Mouse (Mus musculus) ovary, postnatal 14 days (tissue): Measurements from ENCODE around the gene Spsb4.
"Not testable (repeated sequence)": the region's sequence is repeated elsewhere in the genome, so short reads cannot be mapped to it uniquely, and the experiment has no call there.

Source experiments
- DNase-seq: peaks from one replicate; pipeline ENCODE4 v3.0.0; 2022; ENCODE audit warnings: low spot score

Spsb4 gene

DNA sequence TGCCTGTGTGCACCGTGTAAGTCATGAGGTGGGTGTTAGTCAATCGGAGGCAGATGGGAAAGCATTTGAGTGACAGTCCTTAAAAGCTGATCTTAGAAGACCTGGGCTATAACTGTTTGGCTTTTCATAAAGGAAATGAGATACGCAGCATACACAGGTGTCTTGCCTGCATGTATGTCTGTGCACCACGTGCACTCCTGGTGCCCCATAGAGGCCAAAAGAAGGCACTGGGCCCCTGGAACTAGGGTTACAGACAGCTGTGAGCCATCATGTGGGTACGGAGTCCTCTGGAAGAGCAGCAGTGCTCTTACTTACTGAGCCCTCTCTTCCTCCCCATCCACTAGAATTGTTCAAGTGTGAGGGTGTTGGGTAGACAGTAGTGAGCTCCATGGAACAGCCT is 70.1 kb downstream of the Spsb4 start:
- DNase-seq = no peak

DNA sequence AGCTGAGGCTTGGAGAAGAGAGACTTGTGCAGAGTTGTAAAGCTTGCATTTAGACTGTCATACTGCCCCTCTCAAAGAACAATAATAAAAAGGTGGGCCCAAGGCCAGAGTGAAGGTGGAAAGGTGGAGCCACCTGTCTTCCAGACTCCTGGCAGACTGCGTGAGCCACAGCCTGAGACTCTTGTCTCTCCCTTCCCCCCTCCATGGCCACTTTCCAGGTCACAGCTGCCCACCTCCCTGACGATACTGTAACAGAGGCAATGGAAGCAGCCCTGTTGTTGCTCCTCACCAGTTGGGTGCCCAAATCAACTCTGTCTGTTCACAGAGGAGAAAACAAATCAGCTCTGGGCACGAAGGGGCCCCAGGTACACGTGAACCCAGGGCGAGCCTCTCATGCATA is 71.5 kb downstream of the Spsb4 start:
- DNase-seq = no peak

DNA sequence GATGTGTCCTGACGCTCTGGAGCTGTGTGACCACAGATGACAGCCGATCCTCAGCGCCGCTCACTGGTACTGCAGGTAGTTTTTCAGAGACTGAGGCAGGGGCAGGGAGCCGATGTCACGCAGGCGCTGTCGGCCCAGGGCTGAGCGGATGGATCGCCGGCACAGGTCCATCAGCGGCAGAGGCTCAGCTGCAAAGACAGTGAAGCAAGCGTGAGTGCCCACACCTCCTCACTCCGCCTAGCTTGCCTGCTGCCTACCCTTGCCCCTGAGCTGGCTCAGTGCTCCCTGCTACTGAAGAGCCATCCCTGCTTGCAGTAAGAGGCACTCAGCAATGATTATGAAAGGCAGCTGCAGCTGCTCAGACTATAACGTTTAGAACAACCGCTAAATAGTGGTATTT is 74.1 kb downstream of the Spsb4 start:
- no peak for DNase-seq

DNA sequence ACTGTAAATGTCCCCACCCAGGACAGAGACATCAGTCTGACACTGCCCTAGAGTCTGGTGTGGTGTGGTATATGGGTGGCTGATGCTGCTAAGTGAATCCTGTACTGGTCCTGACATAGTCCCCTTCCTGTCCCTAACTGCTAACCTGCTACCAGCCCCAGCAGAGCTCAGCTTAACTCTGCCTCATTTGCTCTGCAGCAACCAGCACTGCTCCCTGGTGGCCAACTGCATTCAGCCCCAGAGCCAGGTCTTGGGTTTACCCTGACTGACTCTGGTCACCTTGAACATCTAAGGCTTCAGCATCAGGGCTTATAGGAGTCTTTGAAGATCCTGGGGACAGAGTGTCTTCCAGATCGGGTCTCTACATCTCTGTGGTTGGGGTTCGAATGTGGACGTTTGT is 75.7 kb downstream of the Spsb4 start:
- no peak for DNase-seq

DNA sequence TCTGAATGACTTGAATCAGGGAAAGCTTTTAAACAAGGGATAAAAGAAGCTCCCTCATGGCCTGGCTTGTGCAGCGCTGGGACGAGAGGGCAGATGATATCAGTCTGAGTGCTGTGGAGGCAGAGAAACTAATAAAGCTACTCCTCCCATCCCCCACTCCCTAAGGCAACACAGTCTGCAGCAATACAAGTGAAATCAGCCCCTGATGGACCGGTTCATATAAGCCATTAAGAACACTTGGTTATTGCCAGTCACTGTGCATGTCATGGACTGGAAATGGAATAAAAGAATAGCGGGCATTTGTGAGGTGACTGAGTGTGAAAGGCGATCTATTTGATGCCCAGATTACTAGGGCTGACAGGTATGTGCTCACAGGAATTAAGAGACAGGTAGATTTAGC is 79.8 kb downstream of the Spsb4 start:
- no peak for DNase-seq

DNA sequence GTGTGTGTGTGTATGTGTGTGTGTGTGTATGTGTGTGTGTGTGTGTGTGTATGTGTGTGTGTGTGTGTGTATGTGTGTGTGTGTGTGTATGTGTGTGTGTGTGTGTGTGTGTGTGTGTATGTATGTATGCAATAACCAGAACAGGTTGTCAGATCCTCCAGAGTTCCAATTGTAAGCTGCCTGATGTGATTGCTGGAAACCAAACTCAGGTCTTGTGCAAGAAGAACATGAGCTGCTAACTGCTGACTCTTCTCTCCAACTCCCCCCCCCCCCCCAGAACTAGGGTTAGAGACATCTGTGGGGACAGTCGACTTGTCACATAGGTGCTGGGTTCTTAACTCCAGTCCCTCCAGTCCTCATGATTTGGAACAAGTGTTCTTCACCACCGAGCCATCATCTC is 82.2 kb downstream of the Spsb4 start:
- not testable (repeated sequence) for DNase-seq

DNA sequence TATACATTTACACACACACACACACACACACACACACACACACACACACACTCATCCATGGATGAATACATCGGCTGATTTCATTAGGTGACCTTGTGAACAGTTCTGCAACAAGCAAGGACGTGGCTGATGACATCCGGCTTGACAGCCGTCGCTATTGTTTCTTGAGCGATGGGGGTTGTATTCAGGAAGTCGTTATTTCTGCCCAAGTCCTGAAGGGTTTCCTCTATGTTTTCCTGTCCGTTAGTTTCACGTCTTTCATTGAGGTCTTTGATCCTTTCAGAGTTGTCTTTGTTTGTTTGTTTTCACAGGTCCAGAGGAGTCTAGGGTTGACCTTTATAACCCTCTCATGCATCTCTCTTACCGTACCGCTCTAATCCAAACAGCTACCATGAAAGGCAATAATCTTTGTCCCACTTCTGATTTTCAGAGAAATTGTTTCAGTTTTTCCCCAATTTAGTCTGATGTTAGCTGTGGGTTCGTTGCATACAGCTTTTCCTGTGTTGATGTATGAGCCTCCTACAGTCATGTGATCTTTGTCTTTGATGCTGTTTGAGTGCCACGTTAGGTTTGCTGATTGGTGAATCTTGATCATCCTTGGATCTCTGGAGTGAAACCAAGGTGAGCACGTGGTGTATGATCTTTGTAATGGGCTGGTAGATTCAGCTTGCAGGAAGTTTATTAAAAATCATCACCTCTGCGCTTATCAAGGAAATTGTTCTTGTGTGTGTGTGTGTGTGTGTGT is 82.9 kb downstream of the Spsb4 start:
- DNase-seq = no peak

DNA sequence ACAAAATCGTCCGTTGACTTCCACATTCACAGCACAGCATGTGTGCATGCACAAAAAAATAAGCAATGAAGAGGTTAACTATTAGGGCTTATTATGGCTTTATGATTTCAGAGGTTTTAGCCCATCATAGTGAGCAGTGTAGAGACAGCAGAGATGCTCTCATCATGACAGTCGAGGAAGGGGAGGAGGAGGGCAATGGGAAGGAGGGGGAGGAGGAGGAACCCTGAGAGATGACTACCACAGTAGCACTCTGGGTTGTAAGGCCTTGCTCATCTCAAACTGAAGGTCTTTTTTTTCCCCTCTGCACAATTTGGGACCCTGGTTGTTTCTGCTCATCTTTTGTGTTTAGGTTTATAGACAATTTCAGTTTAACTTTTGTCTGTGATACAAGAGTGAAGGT is 83.8 kb downstream of the Spsb4 start:
- no peak for DNase-seq

DNA sequence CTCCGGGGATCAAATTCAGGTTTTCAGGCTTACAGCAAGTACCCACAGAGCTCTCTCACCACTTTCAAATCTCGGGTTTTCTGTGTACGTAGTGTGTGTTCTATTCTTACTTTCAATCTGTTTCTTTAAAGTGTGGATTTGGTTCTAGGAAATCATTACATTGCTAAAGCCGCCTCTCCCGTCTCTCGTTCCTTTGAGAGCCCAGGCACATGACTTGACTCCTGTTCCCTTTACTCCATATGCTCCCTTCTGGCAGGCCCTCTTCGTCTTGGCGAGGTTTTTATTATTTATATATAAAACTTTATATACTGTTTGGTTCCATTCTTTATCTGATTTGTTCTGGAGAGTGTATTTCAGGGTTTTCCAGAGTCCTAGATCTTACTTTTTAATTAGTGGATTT is 85.9 kb downstream of the Spsb4 start:
- no peak for DNase-seq

DNA sequence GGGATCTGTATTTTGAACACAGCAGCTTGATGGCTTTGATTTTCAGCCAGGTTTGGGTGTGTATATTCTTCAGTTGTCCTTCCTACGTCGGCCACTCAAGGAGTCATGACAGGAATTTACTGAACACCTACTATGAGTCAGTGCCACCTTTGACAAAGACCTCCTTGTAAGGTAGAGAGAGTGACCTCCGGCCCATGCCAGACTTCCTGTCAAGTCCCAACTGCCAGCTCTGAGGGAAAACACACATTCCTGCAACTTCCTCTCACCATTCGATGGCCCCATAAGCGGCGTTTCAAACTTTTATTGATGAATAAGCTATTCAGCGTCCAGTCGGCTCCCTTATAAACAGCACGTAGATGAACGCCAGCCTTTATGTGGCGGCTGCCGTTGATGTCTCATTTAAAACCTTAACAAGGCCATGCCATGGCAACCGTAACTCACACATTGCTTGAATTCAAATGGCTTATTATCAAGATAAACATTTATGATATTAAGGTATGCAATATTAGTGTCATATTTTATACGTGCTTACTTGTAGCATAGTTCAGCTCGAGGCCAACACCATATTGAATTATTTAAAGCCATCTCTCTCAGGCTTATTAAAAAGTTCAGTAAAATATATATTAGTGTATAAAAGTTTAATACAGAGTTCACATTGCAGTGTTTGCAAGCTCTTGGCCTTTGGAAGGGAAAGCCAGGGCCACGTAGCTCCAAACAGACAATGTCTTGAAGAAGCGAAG is 94.9 kb downstream of the Spsb4 start:
- no peak for DNase-seq

DNA sequence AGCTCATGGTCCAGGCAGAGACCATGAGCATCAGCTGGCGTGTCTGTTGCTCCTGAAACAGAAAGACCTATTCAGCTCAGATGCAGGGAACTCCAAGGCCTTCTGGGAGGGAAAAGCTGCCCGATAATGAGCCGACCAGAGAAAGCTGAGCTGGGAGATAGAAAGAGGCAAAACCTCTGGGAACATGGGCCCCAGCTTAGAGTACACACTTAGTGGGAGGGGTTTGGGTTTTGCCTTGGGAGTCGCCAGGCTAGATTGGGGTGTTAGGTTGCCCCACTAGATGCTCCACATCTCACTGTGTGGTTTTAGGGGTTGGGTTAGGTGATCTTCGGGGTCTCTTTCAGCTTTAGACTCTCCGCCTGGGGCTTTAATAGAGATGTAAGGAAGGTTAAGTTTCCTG is 95.5 kb downstream of the Spsb4 start:
- no peak for DNase-seq

DNA sequence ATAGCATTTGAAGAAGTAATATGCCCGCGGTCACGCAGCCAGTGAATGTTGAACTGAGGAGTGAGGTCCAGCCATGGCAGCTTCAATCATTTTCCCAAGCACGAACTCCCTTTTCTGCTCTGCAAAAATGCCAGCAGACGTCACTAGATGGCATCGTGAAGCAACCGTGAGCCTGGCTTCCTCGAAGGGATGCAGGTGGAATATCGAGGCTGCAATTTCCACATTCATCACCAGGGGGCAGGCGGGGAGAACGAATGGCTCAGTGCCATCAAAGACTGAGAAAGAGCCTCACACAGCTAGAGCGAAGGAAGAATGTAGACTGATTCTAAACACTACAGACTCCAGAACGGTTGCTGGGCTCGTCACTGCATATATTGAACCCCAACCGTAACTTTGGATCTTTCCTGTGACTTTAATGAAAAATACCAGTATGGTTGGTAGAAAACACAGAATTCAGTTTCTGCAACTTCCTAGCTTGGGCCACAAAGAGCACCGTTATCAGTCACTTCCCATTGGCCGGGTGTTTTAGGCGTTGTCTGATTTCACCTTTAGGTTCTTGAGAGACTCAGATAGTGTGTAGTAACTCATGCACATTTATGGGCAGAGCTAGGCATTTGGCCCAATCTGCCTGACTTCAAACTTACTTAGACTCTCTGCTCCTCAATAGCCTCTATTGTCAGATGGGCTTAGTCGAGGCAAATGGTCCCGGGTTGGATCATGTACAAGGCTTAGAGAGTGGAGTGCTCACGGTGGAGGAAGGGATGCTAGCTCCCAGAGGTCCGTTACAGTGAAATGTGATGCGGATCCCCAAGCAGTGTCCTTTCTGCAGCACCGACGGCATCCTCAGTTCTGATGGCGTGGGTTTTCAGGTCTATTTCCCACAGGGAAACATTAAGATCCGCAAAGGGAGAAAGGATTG is 101.8 kb downstream of the Spsb4 start:
- peak; percentile 98 for DNase-seq

DNA sequence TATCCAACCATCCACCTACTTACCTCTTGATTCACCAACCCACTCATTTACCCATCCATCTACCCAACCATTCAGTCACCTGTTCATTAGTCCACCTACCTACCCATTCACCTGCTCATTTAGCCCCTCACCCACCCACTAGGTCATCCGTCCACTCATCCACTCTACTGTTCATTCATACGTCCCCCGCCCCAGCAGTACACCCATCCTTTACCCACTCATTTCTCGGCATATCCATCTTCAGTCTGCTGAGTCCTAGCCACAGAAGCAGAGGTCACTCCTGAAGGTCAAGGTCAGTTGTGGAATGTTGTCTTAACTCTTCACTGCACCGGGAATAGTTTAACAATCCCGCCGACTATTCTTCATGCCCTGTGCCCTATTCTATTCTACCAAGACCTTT is 102.6 kb downstream of the Spsb4 start:
- no peak for DNase-seq

DNA sequence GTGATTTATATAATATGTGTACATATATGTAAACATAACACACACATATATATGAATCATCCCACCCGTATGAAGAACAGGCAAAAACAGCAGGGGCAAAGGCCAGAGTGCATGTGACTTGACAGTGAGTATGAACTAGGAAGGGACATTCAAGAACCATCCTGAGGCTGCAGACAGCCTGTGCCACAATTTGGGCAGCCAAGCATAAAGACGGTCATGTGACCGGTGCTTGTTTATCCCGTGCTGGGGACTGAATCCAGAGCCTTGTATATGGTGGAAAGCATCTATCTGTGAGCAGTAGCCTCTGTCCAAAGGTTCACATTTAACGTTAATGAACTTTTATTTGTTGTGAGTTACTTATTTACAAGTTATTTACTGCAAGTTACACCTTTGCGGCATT is 103.8 kb downstream of the Spsb4 start:
- DNase-seq = no peak

DNA sequence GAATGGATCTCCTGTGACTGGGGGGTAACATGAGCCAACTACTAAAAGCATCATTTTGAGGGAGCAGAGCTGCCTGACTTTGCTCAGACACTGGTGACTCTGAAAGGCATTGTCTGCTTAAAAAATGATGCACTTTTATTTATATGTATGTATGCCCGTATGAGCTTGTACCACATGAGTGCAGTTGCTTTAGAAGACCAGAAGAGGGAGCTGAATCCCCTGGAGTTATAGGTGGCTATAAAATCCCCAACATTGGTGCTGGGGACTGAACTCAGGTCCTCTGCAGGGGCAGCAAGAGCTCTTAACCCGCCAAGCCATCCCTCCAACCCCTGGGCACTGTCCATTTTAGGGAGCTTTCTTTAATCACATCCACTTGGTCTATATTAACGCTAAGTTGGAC is 104.6 kb downstream of the Spsb4 start:
- no peak for DNase-seq

DNA sequence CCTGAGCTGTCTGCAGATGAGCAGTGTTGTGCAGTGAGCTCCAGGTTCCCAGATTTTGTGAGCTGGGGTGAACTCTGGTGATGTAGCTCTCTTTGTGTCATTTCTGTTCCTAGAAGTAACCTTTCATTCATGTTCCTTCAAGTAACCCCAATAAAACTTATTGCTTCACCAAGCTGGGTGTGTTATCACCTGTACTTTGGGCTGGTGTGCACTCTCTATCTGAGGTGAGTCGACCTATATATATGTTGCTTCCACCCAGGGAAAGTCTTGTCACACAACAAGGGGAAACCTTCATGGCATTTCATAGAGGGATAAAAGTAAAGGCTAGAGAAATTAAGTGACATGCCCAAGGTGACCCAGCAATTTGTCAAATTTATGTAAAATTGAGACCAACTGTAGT is 109.1 kb downstream of the Spsb4 start:
- no peak for DNase-seq

DNA sequence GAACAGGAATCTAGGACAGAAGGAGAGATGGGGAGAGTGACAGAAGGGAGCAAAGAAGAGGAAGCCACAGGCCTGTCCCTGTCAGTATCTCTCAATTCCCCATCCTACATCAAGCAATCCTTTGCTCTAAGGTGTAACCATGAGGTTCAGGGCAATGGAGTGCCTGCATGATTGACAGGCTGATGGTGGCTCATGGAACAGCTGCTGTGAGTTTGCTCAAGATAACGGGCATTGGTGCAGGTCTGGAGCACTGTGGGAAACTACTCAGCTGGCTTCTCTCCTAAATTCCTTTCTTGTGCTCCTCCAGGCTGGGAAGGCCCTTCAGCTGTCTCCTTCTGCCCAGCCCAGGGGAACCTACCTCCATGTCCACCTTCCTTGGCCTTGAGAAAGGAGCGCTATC is 109.9 kb downstream of the Spsb4 start:
- DNase-seq = no peak

DNA sequence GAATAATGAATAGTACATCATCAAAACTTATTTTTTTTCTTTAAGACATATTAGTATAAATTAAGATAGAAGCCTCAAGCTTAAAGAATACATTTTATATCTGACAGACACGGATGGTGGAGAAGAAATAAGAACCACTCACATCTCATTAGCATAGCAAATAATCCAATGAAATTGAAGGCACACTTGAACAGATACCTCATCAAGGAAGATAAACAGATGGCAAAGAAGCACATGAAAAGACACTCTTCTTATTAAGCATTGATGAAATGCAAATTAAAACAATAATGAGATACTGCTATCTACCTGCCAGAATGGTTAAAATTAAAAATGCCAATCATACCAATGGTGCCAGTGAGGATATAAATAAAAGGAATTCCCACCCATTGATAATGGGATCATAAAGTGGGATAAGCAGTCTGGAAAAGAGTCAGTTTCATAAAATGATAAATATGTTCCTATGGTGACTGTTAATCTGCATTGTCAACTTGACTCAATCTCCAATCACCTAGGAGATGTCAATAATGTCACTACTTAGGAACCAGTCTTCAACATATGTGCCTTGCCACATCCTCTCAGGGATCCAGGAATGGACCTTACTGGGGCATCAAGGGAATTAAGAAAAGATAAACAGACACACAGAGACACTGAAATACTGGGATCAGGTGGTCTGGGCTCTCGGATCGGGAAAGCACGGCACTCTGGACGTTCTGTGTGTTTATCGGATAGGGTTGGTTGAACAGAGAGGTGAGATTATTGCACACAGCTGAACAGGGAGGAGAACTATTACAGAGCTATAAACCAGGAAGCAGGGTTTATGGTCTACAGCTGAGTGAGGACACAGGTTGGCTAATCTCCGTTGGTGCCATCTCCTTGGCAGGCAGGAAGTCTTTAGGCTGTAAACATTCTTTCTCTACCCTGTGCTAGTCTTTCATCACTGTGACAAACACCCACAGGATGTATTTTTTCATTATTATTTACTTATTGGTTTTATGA is 114.0 kb downstream of the Spsb4 start:
- DNase-seq = no peak

DNA sequence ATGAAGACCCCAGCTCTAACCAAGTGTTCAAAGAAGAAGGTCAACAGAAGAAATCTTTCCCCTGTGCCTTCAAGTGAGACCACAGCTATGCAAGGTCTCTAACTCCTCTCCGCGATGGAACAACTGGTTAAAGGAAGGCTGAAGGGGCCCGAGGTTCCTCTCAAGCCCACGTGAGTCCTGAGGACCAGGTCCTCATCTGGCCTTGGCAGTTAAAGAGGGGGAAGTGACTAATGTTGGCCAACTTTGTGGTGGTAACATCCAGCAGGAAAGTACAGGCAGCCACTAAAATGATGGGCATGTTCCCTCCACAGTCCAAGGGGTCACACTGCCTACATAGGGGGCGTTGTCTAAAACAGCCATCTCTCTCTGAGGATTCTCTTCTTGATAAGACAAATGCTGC is 118.9 kb downstream of the Spsb4 start:
- DNase-seq = no peak

DNA sequence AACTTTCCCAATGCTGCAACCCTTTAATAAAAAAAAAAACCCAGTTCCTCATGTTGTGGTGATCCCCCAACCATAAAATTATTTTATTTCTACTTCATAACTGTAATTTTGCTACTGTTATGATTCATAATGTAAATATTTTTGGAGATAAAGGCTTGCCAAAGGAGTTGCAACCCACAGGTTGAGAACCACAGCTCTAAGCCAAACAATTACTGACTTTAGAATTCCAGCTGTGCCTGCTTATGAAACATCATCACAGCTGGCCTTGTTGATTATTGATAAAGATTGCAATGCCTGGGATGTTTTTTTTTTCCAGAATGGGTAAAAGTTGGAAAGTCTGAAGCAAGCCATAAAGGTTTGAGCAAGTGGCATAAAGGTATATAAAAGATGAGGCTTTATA is 119.6 kb downstream of the Spsb4 start:
- DNase-seq = no peak

DNA sequence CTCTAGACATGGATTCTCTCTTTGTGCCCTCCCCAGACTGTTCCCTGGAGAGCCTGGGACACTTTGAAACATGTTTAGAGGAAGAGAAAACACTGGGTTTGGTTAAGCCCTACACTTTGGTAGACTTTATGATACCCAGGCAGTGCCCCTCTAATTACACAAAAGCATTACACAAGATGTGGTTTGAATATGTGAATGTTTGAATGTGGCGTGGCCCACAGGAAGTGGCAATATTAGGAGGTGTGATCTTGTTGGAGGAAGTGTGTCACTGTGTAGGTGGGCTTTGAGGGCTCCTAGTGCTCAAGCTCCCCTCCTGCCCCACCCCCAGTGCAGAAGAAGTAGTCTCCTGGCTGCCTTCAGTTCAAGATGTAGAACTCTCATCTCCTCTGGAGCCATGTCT is 122.0 kb downstream of the Spsb4 start:
- no peak for DNase-seq

DNA sequence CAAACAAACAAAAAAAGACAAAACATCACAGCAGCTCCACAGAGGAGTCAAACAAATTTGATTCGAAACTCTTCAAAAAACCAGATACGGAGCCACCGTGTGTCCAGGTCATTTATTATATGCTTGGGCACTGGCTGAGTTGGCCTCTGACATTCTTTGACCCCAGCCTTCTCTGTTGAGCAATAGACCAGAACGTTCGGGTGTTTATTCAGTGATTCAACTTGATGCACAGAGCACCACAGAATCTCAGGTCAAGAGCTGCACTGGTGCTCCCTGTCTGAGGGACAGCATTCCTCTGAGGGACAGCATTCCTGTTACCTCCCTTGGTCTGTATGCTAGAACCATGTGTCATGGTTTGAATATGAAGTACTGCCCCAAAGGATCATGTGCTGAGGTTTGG is 125.1 kb downstream of the Spsb4 start:
- DNase-seq = no peak
